Mouse (Mus musculus): ENCODE measurements around the gene Gm20388.
A peak's percentile ranks its signal among the peaks of the same experiment; 100 is the strongest.

Gene Gm20388

GRCm38 (mm10) chr8:122199191-122199590 is 2288.6 kb downstream of the Gm20388 start:
- DNase-seq (ENCODE audit: low spot score): no peak

GRCm38 (mm10) chr8:122199841-122200240 is 2289.2 kb downstream of the Gm20388 start:
- DNase-seq (ENCODE audit: low spot score): no peak

DNA sequence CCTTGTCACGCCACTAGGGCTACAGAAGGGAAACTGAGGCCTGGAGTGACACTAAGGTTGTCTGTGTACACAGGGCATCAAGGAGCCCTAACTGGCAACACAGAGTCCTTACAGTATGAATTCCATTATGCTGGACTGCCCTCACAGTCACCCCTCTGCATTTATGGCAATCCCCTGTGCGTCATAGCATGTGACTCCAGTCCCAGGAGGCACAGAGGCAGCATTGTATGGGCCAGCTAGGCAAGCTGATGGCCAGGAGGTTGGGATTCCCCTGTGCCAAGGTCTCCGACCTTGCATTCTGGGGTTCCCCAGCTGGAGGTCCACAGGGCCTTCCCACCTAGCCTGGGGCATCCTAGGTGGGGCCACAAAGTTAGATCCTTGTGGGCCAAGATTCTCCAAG is 2300.9 kb downstream of the Gm20388 start:
- no peak for DNase-seq (ENCODE audit: low spot score)

DNA sequence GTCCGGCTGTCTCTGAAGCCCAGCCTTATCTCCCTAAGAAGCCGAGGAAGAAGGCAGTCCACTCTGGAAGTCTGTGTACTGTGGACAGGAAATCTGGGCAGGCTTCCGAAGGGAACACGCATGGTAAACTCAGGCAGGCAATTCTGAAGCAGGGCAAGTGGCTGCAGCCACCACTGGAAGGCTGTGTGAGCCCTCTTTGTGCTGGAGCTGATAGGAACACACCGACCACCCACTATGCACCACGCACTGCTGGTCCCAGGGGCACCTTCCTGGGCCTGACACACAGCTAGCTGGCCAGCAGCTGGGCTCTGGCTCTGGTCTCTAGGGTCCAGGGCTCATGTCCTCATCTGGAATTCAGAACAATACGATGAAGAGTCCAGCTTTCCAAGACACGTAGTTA is 2305.0 kb downstream of the Gm20388 start:
- no peak for DNase-seq (ENCODE audit: low spot score)

DNA sequence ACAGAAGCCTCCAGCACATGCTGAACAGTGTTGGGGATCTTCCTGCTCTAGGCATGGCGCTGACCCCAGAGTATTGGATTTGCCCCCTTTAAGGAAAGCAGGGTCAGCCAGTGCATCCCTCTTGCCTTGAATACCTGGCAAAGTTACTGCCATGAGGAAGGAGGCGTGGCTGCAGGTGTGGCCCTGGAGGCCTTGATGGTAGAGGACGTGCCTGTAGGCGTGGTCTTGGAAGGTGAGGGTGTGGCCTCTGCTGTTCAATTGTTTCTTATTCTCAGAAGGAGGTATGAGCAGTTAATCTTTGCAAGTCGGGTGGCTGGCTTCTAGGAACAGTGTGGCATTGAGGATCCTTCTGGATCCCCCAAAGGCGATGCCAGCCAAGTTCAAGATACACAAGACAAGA is 2305.8 kb downstream of the Gm20388 start:
- no peak for DNase-seq (ENCODE audit: low spot score)

DNA sequence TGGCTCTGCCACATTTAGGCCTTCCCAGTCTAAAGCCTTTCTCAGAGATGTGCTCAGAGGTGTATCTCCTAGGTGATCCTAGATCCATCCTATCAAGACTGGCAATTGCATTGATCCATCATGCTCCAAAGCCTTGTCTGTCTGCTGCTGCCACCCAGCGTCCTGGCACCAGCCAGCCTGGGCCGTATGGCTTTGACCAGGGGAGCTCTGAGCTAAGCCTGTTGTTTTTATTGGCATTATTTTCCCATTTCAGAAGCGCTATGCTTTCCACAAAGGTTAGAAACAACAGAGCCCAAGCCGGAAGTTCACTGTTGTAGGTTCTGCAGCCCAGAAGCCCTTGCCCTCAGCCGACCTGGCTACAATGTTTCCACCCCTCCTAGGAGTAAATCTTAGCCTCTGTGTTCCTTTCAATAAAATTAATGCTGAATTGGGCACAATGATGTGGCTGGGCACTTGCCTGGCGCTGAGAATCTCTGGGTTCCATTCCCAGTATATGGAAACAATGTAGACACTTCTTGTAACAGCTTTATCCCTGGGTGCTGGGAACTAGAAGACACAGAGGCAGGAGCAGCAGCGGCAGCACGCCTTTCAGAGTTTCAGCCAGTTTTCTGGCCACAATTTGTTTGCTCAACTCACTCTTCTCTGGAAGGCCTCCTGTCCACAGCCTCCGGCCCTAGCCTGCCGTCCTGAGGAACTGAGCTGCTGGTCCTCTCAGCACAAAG is 2307.0 kb downstream of the Gm20388 start:
- no peak for DNase-seq (ENCODE audit: low spot score)

- no peak for DNase-seq (ENCODE audit: low spot score)
Measured at GRCm38 (mm10) chr8:122223976-122224649, 2313.5 kb downstream of the Gm20388 start.

- DNase-seq (ENCODE audit: low spot score): no peak
Measured at GRCm38 (mm10) chr8:122224650-122225022, 2314.0 kb downstream of the Gm20388 start.

DNA sequence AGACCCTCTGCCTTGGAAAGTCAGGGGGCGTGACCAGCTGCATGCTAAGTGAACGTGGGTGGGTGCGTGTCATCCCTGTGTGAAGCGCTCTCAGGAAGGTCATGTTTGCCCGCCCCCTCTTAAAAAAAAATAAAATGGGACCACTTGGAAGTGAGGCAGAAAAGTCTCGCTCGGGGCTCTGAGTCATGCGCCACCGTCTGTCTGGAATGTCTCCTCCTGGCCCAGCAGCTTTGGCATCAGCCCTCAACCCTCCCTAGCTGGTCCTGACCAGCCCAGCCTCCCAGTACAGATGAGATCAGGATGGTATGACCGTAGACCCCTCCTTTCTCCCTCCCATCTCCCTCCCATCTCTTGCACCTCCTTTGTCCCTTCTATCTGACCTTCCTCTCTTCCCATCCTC is 2314.8 kb downstream of the Gm20388 start:
- no peak for DNase-seq (ENCODE audit: low spot score)

DNA sequence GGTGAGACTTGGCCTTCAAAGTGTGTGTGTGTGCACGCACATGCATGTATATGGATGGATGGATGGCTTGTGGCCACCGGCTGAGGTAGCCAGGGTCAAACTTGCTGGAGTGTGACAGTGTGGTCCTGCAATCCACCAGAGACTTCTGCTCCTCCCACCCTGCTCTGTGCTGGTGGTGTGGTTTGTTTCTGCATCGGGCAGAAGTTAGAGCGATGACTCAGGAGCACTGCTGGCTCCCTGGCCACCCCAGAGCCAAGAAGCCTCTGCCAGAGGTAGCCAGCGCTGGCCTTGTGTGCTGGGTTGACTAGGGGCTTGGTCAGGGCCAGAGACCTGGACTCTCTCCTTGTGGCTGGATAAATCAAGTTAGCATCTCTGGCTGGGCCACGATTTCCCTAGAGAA is 2316.7 kb downstream of the Gm20388 start:
- no peak for DNase-seq (ENCODE audit: low spot score)

DNA sequence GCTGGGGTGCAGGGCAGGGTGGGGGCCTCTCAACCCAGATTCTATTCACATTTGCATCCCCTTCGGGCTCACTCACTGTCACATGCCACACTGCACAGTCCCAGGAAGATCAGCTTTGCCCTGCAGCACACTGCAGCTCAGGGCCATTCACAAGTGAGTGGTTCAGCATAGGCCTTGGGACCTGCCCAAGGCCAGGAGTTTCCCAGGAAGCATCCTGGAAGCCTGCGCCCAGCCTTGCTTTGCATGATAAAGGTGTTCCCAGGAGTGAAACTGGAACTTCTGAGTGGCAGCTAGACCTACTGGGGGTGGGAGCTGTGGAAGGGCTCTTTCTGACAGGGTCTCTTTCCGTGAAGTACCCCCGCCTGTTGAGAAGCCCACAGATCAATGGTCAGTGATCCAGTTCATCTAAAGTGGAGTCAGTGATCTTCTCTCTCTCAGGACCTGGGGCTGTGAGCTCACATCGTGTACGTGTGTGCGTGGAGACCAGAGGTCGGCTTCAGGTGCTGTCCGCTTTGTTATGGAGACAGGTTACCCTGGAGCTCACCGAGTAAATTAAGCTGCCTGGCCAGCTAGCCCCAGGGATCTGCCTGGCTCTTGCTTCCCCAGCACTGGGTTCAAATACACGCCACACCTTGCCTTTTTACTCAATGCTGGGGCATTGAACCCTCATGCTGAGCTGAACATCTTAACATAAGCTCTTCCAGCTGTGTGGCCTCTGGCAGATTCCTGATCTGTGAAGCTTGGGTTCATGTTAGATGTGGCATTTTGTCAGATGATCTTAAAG is 2318.3 kb downstream of the Gm20388 start:
- no peak for DNase-seq (ENCODE audit: low spot score)

GRCm38 (mm10) chr8:122229819-122230711 is 2319.4 kb downstream of the Gm20388 start:
- DNase-seq (ENCODE audit: low spot score): peak; percentile 28

GRCm38 (mm10) chr8:122230712-122231337 is 2320.2 kb downstream of the Gm20388 start:
- DNase-seq (ENCODE audit: low spot score): peak; percentile 74

DNA sequence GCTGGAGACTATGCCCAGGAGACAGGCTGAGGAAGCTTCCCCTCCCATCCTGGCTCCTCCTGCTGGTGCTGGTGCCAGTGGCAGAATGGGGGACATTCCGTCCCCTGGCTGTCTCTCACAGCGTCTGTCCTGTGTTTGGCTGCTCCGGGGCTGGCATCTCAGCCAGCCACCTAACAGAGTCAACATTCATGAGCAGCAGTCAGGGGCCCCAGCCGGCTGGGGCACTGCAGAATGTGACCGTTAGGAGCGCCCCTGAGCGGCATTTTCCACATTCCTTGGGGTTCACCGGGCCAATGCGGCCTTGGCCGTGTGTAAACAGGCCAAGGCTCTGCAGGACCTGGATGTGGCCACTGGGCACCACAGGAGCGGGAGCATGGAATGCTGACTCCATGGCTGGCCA is 2323.4 kb downstream of the Gm20388 start:
- DNase-seq (ENCODE audit: low spot score): peak; percentile 46

- no peak for DNase-seq (ENCODE audit: low spot score)
Measured at GRCm38 (mm10) chr8:122236521-122236920, 2325.9 kb downstream of the Gm20388 start.

DNA sequence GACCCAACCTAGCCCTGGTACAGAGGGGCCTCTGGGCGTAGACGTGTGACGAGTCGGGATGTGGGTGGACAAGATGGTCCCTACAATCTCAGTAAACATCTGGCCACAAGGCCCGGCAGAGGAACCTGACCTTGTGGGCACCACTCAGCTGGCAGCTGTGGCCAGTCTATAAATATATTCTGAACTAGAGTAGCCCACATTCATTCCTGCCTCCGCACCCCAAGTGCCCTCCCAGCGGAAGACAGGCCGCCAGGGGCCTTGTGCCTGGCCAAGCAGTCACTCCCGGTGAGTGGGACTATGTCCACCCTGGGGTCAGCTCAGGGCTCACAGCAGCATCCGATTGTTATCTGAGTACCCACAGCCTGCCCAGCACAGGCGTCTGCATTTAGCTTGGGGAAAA is 2327.6 kb downstream of the Gm20388 start:
- no peak for DNase-seq (ENCODE audit: low spot score)

- DNase-seq (ENCODE audit: low spot score): no peak
Measured at GRCm38 (mm10) chr8:122238731-122239130, 2328.1 kb downstream of the Gm20388 start.

DNA sequence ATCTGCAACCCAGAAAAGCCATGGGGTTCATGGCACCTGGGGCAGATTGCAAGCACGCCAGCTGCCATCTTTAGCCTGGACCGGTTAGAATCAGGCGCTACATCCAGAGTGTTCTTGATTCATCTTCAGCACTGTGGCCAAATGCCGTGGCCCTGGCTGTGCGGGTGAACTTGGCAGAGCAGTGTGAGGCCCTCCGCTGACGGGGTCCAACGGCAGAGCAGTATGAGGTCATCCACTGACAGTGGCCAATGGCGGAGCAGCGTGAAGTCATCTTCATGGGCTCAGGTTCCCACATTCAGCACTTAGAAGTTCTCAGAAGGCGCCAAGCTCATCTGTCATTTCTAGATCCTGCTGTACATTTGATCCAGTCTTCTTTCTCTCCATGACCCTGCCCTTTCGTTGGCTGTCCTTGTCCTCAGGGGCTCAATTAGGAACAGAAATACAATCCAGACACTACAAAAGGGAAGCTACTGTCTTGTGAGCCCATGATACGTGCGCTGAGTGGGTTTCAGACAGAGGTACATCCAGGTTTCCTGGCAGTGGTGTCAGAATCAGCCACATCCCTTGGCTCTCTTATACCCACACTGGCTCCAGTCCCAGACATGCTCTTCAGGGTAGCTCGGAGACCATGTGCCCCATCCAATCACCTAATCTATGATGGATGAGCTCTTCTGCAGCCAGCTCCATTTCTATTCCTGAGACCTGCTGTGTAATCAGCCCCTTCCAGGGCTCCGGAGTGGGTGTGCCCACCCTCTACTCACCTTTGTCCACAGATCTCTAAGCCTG is 2329.8 kb downstream of the Gm20388 start:
- no peak for DNase-seq (ENCODE audit: low spot score)

DNA sequence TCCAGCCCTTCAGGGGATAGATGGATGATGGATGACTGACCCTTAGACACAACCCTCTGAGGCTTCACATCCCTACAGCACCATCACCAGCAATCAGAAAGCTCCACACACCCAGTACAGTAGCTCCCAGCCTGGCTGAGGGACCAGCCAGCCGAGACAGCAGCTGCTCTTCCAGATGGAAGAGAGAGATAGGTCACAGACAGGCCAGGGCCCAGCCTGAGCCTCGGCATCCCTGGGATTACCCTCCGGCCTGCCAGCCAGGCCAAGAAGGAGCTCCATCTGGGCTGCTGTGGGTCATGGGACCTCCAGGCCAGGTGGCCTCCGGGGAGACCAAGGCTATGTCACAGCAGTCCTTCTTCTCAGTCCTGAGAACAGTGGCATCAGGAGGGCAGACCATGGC is 2332.7 kb downstream of the Gm20388 start:
- DNase-seq (ENCODE audit: low spot score): no peak

DNA sequence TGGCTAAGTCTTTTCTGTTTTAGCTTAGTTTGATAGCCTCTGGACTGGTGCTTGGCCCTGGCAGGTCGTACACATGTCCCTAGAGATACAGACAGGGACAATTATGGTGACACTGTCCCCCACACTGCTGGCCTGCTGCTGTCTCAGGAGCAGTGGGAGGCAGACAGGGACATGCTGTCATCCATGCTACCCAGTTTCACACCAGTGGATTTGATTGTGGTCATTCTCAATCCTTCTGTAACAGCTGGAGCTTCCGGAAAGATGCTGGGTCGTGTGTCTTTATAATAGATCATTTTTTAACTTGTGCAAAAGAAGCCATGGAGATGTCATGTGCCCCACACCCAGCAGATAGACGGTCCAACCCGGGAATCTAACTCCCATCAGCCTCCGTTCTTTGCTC is 2334.5 kb downstream of the Gm20388 start:
- DNase-seq (ENCODE audit: low spot score): no peak
